Mouse (Mus musculus) heart, postnatal 10 days (tissue): ENCODE data around the gene Syt2. TPM values are rescaled to one million over a fixed set of nuclear protein-coding genes. Genes with fewer than 3 reads are reported as not detected.

Experiments
- DNase-seq, 2 experiments: peaks; one replicate each; pipeline ENCODE4 v3.0.0; 2021
- intact Hi-C: fragments of 180-260 bp; cut with DNase I; formaldehyde crosslinking; loops from one replicate; pipeline ENCODE4 v1.15.1; 2025
- total RNA-seq, 2 experiments: library from RNA; stranded (reverse); gene quantifications; 2 replicates each; pipeline ENCODE4 v1.2.3; 2021

Syt2 gene
- total RNA-seq, 2 experiments from 2014 or later = 0.31 TPM; not detected in 1

DNA sequence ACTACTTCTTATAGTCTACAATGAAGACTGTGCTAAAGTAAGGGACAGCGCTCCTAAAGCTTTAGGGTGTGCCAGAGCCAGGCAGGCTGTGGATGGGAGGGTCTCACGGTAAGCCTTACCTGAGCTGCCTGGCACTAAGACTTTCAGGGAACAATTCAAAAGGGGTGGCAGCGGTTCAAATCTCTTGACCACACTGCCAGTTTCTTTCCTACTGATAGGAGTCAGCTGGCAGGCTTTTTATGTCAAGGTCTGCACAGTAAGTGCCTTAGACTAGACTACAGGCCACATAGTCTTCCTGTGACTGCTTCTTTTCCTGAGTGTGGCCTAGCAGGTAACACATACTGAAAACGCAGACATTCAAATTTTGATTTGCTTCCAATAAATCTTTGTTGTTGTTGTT, 116.8 kb downstream of the Syt2 start:
- intact Hi-C loops = no loop called here
- no peak for DNase-seq

DNA sequence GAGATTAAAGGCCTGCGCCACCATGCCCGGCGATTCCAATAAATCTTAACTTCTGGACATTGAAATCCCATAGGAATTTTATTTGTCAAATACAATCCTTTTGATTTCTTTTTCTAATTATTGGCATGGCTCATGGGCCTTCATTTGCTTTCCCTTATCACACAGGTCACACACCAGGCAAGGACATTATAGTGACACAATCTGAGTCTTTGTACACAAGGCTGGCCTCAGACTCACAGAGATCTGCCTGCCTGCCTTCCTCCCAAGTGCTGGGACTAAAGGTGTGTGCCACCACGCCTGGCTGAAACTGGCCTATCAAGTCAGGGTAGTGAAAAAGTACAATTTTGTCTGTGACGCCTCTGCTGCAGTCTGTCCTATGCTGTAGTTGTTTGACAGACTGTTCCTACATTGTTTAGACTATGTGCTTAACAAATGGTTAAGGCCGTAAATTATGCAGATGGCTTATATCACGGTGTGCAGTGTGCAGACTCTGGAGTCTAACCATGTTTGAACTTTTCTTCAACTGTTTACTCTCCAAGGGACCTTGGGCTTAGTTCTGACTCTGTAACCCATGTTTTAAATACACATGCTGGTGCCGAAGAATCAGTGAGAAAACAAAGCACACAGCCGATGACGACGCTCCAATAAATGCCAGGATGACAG, 117.4 kb downstream of the Syt2 start:
- DNase-seq = no peak
- intact Hi-C loops = no loop called here

DNA sequence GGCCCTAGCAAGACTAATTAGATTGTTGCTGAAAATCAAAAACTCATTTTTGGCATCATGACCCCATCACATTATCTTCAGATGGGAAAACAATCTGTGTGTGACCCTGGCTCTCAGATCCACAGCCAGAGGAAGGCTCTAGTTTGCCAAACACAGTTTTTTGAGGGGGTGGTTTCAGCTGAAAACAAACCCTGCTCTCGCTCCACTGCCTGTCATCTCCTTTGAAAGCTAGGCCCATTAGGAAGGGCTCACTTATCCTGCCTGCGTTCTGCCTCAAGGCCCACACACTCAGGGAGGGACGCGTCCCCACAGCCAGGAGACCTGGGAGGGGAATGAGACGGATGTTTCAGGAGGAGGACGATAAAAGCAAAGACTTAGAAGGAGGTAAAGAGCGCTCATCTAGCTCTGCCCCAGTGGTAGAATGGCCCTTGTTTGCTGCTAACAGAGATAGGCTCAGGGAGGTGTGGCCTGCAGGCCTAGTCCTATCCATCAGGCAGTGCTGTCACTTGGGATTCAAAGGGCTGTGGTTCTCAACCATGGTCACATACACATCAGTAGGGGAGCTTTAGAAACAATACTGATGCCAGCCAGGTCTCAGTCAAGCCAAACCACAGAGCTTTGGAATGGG, 118.5 kb downstream of the Syt2 start:
- intact Hi-C loops = no loop called here
- DNase-seq = no peak

DNA sequence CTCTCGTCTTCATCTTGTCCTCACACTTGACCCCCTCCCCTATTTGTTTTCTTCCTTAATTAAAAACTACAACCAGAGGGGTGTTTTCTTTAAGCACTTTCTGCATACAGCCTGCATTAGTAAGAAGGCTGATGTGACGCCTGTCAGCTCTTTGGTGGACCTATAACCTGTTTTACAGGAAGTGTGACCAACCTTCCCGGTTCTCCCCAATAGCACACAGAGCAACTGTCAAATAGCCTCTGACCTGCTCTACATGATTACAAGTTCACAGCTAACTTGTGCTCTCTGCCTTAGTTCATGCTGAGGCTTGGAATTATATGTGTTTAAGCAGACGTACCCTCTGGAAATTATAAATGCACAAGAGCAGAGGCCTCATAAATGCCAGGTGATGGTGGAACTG, 120.0 kb downstream of the Syt2 start:
- intact Hi-C loops = no loop called here
- no peak for DNase-seq

DNA sequence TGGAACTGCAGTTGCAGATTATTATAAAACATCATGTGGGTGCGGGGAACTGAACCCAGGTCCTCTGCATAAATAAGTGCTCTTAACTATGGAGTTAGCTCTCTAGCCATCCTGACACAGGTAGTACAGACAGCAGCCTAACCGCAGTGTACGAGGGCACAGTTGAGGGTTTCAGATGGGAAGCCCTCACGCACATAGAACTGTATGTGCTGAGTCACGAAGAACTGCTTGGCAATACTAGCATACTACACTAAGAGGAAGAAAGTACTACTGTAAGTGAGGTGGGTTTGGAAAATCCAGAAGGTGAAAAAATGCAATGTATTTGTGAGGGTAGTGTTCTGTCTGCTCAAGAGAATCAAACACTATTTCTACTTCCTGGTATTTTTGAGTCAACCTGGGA, 123.8 kb downstream of the Syt2 start:
- no peak for DNase-seq
- intact Hi-C loops = no loop called here

DNA sequence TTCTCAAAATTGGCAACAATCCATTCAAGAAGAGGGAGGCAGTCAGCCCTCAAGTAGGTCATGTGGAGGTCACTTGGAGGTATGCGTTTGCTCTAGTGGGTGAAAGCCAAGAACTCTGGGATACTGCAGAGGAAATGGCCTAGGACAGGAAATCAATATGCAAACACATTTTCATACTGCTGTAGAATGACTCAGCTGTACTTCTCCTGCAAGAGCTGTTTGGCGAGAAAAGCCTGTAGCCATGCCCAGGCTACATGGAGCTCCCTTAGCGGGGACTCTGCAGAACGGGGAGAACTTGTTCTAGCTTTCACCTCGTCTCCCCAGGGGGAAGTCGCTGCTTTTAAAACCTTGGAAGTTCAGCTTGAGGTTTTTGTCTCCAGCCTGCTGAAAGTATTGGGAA, 124.9 kb downstream of the Syt2 start:
- peak; percentile 54 to 56 for DNase-seq
- intact Hi-C loops = no loop called here

DNA sequence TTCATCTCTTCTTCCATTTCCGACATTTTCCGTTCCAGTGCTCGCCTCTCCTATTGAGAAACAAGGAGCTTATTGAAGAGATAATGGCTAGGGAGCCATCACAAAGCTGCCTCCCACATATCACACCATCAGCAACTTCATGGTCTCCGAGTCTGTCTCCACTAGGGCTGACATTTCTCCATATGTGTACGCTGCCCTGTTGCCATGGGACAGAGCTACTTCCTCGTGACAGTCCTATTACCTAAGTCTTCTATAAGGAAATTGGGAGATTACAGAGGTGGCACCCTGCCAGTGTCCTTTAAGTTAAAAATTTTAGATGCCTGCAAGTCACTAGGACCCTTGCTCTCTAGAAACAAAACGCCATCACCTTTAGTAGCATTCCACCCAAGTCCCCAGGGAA, 125.5 kb downstream of the Syt2 start:
- no peak for DNase-seq
- intact Hi-C loops = no loop called here

DNA sequence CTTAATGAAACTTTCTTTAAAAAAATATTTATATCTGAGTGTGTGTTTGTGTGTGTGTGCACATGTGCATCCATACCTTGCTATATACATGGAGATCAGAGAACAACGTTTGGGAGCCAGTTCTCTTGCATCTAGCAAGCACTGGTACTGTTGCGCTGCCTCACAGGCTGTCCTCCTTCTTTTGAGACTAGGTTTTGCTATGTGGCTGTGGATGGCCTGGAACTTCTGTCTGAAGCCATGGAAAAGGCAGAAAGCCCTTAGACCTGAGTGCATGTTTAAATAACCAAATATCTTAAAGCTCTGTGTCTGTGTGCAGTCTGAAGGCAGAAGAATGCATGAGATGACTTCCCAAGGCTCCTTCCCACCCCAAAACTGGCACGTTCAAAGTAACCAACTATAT, 126.3 kb downstream of the Syt2 start:
- intact Hi-C loops = no loop called here
- DNase-seq = no peak

DNA sequence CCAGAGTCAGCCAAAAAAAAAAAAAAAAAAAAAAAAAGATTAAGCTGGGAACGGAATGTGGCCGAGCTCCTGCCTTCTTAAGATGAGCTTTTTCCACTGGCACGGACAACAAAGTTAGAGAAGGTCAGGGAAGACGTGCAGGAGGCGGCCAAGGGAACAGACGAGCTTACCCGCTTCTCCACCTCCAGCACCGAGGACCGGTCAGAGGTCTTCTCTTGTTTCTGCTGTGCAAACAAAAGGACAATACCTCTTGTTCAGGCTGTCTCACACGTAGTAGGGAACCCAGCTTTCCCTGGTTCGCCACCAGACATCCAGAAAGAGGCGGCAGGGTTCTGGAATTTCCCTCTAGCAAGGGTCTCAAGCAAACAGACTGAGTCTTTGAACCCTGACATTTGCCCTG, 126.8 kb downstream of the Syt2 start:
- no peak for DNase-seq
- intact Hi-C loops = no loop called here

DNA sequence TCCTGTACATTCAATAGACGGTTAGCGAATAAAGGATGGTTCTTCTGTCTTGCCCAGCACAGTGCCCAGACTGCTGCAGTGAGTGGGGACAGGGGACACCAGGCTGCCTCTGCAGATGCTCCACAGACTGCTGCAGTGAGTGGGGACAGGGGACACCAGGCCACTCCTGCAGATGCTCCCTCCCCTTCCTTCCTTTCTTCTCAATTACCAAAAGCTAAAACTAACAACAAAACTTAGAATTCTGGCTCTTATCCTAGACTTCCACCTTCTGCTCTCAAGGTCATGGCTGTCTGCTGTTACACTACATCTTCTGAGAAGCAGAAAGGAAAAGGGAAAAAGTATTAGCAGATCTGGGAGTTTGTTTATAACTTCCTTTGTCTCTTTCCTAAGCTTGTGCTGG, 127.8 kb downstream of the Syt2 start:
- intact Hi-C loops = no loop called here
- DNase-seq = no peak

DNA sequence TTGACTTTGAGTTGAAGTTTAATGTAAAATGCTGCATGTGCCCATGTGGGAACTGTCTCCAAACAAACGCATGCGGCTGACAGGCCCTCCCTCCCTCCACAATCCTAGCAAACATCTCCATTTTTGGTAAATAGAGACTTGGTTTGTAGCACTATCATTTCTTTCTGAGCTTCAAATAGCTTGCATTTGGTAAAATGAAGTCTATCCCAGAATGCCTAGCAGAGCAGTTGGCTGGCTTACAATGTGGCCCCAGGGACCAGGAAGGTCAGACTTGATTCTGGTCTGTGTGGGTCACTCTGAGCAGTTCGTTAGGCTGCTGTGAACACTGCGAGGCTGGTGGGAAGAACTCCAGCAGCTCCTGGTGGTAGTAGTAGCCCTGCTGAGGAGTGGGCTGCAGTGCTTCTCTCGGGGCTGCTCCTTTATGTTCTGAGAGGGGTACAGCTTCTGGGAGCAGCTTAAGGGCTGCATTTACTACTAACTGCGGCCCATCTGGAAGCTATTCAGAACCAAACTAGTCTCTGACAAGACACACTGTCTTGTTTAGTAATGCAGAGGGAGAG, 128.3 kb downstream of the Syt2 start:
- no peak for DNase-seq
- intact Hi-C loops = no loop called here

DNA sequence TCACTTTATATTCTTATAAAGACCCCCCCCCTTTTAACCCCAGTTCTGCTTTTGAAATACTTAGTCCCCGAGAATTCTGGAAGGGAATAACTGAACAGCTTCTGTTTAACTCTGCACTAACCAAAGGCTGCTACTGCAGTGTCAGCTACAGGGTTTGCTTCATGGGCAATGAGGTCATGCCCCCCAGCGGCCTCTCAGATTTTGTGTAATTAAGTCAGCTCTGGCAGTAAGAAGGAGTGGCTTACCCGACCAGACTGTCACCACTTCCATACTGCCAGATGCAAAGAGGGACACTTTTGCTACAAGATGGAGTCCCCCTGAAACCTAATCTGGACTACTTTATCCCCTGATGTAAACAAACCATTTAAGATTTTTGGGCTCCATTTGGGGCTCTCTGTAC, 129.2 kb downstream of the Syt2 start:
- no peak for DNase-seq
- intact Hi-C loops = no loop called here

DNA sequence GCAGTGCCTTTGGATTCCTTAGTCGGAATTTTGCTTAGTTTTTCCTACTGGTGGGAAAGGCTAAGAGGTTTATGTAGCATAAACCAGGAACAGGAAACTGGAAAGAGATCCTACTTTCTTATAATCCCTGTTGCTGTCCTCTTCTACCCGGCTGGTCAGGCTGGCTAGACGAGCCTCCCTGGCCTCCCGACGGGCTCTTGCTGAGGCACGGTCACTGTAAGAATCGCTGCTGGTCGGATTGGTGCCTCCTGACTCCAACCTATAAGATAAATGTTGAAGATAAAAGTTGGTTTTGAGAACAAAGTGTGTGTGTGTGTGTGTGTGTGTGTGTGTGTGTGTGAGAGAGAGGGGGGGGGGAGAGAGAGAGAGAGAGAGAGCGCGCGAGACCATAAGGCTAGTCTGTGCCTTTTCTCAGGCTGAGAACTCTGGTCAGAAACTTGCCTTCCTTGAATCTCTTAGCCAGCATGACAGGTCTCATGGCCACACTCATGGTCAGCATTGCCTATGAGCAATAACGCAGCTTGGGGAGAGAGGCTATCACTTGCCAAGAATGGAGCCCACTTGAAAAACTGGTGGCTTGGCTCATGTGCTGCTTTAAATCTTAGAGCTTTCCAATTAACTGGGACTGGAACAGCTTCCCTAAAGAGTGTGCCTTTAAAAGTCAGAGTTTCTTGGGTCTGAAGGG, 130.9 kb downstream of the Syt2 start:
- intact Hi-C loops = no loop called here
- no peak for DNase-seq

DNA sequence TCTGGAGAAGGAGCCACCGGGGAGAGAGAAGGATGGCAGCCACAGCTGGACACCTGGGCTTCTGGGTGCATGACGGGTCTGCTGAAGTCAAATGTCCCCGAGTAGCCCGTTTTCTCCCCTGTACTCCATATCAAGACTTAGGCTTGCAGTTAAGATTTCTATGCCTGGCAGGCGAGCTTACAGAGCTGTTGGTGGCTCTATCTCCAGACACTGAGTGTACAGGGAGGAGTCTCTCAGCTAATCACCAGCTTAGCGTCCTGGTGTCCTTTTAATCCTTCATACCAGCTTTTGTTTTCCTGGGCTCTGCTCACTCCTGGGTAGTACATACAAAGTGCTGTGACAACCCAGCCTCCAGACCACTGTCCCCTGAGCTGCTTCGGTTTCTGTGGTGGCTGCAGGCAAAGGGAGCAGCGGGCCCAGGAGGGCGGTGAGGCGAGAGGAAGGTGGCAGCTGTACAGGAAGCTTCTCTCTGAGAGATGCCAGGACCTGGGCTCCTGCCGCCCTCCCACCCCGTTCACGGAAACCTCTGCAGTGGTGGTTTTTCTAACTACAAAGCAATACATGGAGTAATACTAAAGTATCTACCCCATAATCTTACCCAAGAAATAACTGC, 131.6 kb downstream of the Syt2 start:
- intact Hi-C loops = no loop called here
- no peak for DNase-seq

DNA sequence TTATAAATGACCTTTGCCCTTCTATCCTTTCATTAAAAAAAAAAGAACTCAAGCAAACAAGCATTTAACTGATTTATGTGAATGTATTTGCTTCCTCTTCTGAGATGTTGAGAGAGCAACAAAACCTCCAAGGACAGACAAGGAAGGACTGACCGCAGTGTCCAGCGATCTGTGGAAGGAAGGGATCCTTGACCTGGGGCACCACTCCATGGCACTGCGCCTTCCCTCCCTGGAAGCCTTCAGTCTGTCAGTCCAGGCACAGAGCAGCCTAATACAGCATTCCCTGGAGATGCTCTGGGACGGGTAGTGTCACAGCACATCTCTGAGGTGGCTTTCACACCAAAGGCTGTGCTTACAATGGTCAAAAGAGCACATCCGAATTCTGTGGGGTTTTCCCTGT, 136.3 kb downstream of the Syt2 start:
- no peak for DNase-seq
- intact Hi-C loops = no loop called here

DNA sequence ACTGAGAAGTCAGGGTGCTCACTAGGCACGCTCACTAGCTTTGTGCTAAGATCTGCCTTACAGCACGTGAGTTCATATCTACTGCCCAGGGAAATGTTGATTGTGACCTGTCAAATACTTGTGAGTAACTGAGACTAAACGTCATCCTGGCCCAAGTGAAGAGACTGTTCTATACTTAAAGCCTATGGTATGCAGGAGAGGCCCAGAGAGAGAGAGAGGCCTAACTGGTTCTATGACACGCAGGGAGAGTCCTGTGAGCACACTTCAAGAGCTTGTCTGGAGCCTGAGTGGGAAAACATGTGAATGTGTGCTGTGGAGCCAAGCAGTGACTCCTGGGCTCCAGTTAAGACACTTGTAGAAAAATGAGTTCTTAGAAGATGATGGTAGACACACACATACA, 137.5 kb downstream of the Syt2 start:
- intact Hi-C loops = no loop called here
- DNase-seq = no peak

DNA sequence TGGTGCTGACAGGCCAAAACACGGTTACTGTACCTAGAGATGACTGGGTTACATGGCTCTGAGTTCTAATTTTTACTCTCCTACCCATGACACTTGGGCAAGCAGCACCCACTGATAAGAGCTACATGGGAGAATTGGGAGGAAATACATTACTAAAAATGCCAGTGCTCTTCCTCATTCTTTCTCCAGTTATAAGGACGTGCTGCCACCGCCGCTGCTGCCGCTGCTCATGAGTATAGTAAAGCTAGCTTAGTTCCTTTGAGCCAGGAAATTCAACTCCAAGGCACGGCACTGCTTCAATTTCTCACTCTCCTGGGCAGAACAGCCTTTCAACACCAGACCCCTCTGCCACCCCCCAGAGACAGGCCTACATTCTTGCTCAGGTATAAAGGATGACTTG, 138.0 kb downstream of the Syt2 start:
- intact Hi-C loops = no loop called here
- no peak for DNase-seq

DNA sequence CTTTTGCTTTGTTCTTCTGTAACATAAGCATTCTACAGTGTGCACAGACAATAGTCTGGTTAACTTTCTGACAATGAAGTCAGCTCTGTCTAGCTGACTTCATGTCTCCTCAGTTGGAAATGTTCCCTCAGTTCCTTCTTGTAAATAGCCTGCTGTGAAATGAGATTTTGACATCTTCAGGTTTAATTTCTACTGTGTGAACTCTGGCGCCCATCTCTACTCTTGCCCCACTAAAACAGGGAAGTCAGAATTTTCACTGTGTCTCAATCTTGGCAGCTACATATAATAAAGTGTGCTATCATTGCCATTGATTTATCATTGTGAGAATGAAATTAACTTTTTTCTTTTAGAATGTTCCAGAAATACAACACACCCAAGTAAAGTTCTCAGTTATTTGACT, 138.4 kb downstream of the Syt2 start:
- no peak for DNase-seq
- intact Hi-C loops = no loop called here

DNA sequence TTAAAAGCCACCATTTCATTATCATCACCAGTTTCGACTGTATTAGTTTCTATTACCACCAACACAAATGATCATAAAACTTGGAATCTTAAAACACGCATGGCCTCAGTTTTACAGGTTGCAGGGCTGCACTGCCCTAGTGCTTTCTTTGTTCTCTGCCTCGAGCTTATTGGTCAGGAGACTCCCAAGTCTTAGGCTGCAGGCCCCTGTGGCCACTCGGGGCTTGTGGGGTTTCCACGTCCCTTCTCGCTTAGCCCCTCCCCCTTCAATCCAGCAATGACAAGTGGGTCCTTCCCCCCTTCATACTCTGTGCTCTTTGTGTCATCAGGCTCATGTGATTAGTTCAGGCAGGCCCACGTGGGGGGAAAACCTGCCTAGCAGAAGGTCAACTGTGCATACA, 141.6 kb downstream of the Syt2 start:
- intact Hi-C loops = no loop called here
- DNase-seq = no peak

DNA sequence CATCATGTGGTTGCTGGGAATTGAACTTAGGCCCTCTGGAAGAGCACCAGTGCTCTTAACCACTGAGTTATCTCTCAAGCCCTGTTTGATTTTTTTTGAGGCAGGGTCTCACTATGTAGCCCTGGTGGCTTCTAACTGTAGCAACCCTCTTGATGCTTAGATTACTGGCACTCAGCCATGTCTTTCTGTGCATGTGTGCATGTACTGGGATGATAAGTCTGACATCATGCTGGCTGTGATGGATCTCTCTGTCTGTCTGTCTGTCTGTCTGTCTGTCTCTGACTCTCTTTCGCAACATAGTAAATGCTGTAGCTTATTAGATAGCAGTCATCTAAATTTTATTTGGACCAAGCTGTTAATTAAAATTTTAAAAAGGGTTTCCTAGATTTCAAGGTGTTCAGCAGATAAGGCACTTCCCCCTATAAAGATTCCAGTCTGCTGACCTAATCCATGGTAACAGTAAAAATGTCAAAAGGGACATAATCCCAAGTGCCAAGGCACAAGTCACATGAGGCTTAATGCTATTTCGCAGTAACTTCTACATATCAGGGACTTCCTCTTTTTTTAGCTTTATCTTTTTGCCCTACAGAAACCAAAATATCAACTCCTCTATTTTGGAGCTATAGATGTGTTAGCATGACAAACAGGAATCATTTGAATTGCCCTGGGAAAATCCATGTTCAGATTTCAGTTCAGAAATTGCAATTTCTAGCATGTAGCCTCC, 144.4 kb downstream of the Syt2 start:
- no peak for DNase-seq
- intact Hi-C loops = no loop called here

DNA sequence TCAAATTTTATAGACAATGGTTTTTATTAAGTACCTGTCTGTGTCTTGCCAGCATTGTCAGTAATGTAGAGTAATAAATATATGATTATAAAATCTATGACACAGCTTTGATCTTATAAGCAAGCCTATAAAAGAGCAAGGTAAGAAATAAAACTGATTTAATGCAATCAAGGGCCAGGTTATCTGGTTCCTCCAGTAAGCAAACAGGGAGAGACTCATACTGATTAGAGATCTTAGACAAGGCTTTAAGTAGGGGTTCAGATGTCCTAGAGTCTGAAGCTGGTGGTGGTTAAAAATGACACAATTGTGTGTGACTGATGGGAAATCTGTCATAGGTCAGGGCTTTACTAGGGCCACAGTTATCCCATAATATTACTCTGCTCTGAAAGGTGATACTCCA, 145.0 kb downstream of the Syt2 start:
- intact Hi-C loops = no loop called here

More for the DNA sequence above, 145.0 kb downstream of the Syt2 start:
- DNase-seq = no peak
